Mouse (Mus musculus) CH12.LX (cell line): ENCODE measurements around the gene Trim39. TPM values are rescaled to one million over a fixed set of nuclear protein-coding genes. Genes with fewer than 3 reads are reported as not detected.
A peak's percentile ranks its signal among the peaks of the same experiment; 100 is the strongest.

Experiments
- DNase-seq: peaks from one replicate; pipeline ENCODE4 v3.0.0-alpha.2; 2013; ENCODE audit errors: extremely low read depth
- H3K27ac ChIP-seq: 2 replicates; pipeline ENCODE4 v1.5.1; 2012; ENCODE audit warnings: low read depth, mild to moderate bottlenecking, control low read depth, moderate library complexity; ENCODE audit not compliant: insufficient read depth
- H3K27me3 ChIP-seq: replicated peaks from 2 replicates; pipeline ENCODE3; 2012; ENCODE audit warnings: inconsistent platforms
- H3K36me3 ChIP-seq, 2 experiments: replicated peaks in 1 of 2; 2 replicates each; pipeline versions ENCODE3 to v1.6.1; 2012; ENCODE audit warnings: inconsistent platforms in 1 of 2, low read length in 1 of 2, mild to moderate bottlenecking in 1 of 2, mixed read lengths in 1 of 2, moderate library complexity in 1 of 2; ENCODE audit not compliant: control insufficient read depth in 1 of 2, insufficient read depth in 1 of 2
- H3K4me1 ChIP-seq, 2 experiments: 2 replicates each; pipeline ENCODE4 v1.6.1; 2012; ENCODE audit warnings: inconsistent platforms in 1 of 2, moderate library complexity in 1 of 2; ENCODE audit not compliant: insufficient read depth in 2 of 2, control insufficient read depth in 1 of 2
- H3K4me2 ChIP-seq: 2 replicates; pipeline ENCODE4 v1.6.1; 2012; ENCODE audit warnings: low read depth, mild to moderate bottlenecking, control low read depth; ENCODE audit not compliant: poor library complexity, insufficient read depth, severe bottlenecking
- H3K4me3 ChIP-seq, 3 experiments: fragments of 150-350 bp in 1 of 3; sonication (generic) in 1 of 3; replicated peaks in 1 of 3; 2 replicates each; pipeline versions ENCODE3 to v1.5.1; 2011 to 2012; ENCODE audit warnings: low read depth in 2 of 3, low read length in 2 of 3, mild to moderate bottlenecking in 2 of 3, moderate library complexity in 2 of 3, control low read depth in 1 of 3, improper control_type of control experiment in 1 of 3, inconsistent platforms in 1 of 3, mixed read lengths in 1 of 3; ENCODE audit not compliant: poor library complexity in 1 of 3
- H3K79me2 ChIP-seq: replicated peaks from 2 replicates; pipeline ENCODE4 v1.6.1; 2012; ENCODE audit warnings: mild to moderate bottlenecking, moderate library complexity; ENCODE audit not compliant: control insufficient read depth, poor library complexity, insufficient read depth, severe bottlenecking; ENCODE audit errors: extremely low read depth
- H3K9ac ChIP-seq: 2 replicates; pipeline ENCODE4 v1.6.1; 2012; ENCODE audit warnings: low read depth, mild to moderate bottlenecking, control low read depth, moderate library complexity; ENCODE audit not compliant: insufficient read depth
- H3K9me3 ChIP-seq: replicated peaks from 2 replicates; pipeline ENCODE3; 2012; ENCODE audit warnings: low read length, inconsistent platforms, mixed read lengths
- CTCF ChIP-seq, 2 experiments: IDR thresholded peaks in 1 of 2; conservative IDR thresholded peaks in 1 of 2; 2 replicates each; pipeline ENCODE4 v1.5.1; 2011 to 2012; ENCODE audit warnings: low read depth in 2 of 2, low read length in 2 of 2, improper control_type of control experiment in 1 of 2, inconsistent platforms in 1 of 2, mild to moderate bottlenecking in 1 of 2, moderate library complexity in 1 of 2
- E2F4 ChIP-seq: IDR thresholded peaks from 2 replicates; pipeline ENCODE4 v1.6.1; 2011; ENCODE audit warnings: low read depth, low read length, improper control_type of control experiment; ENCODE audit not compliant: insufficient replicate concordance
- ELF1 ChIP-seq: IDR thresholded peaks from 2 replicates; pipeline ENCODE4 v1.6.1; 2014; ENCODE audit warnings: low read depth, mild to moderate bottlenecking, inconsistent platforms, low read length, improper control_type of control experiment
- MAX ChIP-seq: IDR thresholded peaks from 2 replicates; pipeline ENCODE4 v1.6.1; 2011; ENCODE audit warnings: low read length, improper control_type of control experiment
- MAZ ChIP-seq: IDR thresholded peaks from 2 replicates; pipeline ENCODE4 v1.6.1; 2012; ENCODE audit warnings: low read depth, mild to moderate bottlenecking, inconsistent platforms, low read length, improper control_type of control experiment, moderate library complexity
- MEF2A ChIP-seq: IDR thresholded peaks from 2 replicates; pipeline ENCODE4 v1.6.1; 2014; ENCODE audit warnings: low read depth, mild to moderate bottlenecking, inconsistent platforms, low read length, improper control_type of control experiment, borderline replicate concordance
- NELFE ChIP-seq: IDR thresholded peaks from 2 replicates; pipeline ENCODE4 v1.6.1; 2011; ENCODE audit warnings: low read depth, low read length, improper control_type of control experiment
- POLR2A ChIP-seq: IDR thresholded peaks from 2 replicates; pipeline ENCODE4 v1.6.1; 2011; ENCODE audit warnings: low read depth, mild to moderate bottlenecking, improper control_type of control experiment, low read length
- POLR2AphosphoS2 ChIP-seq: IDR thresholded peaks from 2 replicates; pipeline ENCODE4 v1.6.1; 2011; ENCODE audit warnings: low read depth, low read length, improper control_type of control experiment
- RCOR1 ChIP-seq: conservative IDR thresholded peaks from 2 replicates; pipeline ENCODE4 v1.6.1; 2012; ENCODE audit warnings: low read depth, mild to moderate bottlenecking, inconsistent platforms, low read length, improper control_type of control experiment
- SIN3A ChIP-seq: IDR thresholded peaks from 2 replicates; pipeline ENCODE4 v1.6.1; 2012; ENCODE audit warnings: low read length, improper control_type of control experiment, inconsistent platforms
- SMC3 ChIP-seq: IDR thresholded peaks from 2 replicates; pipeline ENCODE4 v1.6.1; 2011; ENCODE audit warnings: low read depth, low read length, improper control_type of control experiment
- UBTF ChIP-seq: IDR thresholded peaks from 2 replicates; pipeline ENCODE4 v1.6.1; 2012; ENCODE audit warnings: low read depth, mild to moderate bottlenecking, inconsistent platforms, low read length, improper control_type of control experiment, moderate library complexity
- USF1 ChIP-seq: IDR thresholded peaks from 2 replicates; pipeline ENCODE4 v1.6.1; 2014; ENCODE audit warnings: low read depth, mild to moderate bottlenecking, inconsistent platforms, low read length, improper control_type of control experiment
- ZNF384 ChIP-seq: IDR thresholded peaks from 2 replicates; pipeline ENCODE4 v1.6.1; 2012; ENCODE audit warnings: low read depth, low read length, improper control_type of control experiment, inconsistent platforms
- dilution Hi-C: fragments of 300-500 bp; cut with MboI; formaldehyde crosslinking; loops from 2 replicates; pipeline ENCODE4 v1.14.3; 2020; ENCODE audit warnings: low sequenced_read_pairs; ENCODE audit not compliant: extremely low pct_unique_long_range_greater_than_20kb, extremely low pct_ligation_motif_present
- in situ Hi-C: fragments of 300-500 bp; cut with MboI; formaldehyde crosslinking; loops from 3 replicates; pipeline ENCODE4 v1.14.3; 2019; ENCODE audit warnings: low sequenced_read_pairs, low pct_ligation_motif_present, low pct_unique_long_range_greater_than_20kb, mixed read lengths
- polyA plus RNA-seq: library from polyadenylated mRNA; unstranded; fragments of >175 nt; gene quantifications from 2 replicates; pipeline ENCODE4 v1.2.1, GENCODE M21; 2012; ENCODE audit warnings: low read depth; ENCODE audit not compliant: insufficient read length
- total RNA-seq, 2 experiments: library from RNA; depleted of rRNA; stranded (reverse); fragments of 300-350 nt in 1 of 2; fragments of >200 nt in 1 of 2; gene quantifications; 2 replicates each; pipeline ENCODE4 v1.2.3; 2012 to 2014

The Trim39 gene
- total and polyA plus RNA-seq, 3 experiments, result 10.4 to 14.2 (median 11.1) TPM

DNA sequence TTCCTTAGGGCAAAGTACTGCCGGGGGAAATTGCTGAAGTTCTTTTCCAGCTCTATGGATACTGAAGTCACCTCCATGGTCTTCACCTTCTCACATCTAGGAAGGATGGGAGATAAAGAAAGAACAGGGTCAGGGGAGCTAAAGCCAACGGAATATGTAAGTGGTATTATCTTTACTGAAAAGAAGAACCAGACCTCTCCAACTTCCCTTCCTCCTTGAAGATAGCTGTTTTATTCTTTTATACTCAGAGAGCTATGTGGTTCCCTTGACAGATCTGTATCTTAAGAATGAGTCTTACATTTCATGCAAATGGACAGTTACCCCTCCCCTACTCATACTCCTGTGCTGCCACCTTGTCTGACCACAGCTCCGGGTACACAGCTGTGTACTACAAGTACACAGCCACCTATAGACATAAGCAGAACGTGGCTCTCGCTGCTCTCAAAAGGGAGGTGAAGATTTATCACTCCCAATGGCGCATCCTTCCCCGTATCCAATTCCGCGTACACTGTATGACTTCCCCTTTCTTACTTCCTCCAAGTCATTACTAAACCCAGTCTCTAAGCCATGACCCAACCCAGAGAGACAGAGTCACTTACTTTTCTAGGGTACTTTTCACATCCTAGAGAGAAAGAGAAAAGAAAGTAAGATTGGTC lies 10.4 kb downstream of the Trim39 start:
- TF ChIP-seq MEF2A (no peak), MAX (no peak), USF1 (no peak), CTCF (conservative IDR thresholded peaks at IDR 0.05 in 1 of 2, IDR thresholded peaks at IDR 0.05 in 1 of 2; ENCODE audit: low read depth in 2 of 2, low read length in 2 of 2) (no peak), UBTF (no peak), SIN3A (no peak), MAZ (no peak), E2F4 (no peak), RCOR1 (no peak), NELFE (no peak), SMC3 (no peak), POLR2A (no peak), ELF1 (no peak)

DNA sequence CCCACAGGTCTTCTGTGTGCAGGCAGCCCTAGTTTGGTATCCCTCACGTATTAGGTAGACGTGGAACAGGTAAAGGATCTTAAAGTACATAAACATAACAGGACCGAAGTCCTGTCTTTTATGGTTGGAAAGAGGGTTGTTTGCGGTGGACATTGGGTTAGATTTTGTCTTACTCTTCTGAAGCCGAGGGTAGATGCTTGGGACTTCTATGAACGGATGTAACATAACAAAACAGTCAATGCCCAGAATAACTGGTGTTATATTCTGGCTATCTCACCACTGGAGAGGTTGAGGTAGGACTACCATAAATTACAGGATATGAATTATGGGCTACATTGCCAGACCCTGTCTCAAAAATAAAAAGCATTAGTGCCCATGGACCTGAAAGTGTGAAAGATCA lies 14.1 kb downstream of the Trim39 start, which contains the start of gene Rpp21:
Gene Rpp21, minus strand, starts transcription at position 101 of the 400 bp plus-strand sequence.
- dilution Hi-C loops, result no loop called here

More for the DNA sequence above, 10.4 kb downstream of the Trim39 start:
- peak; percentile 63 for DNase-seq
- H3K79me2 ChIP-seq, result no peaks in the 10 kb centered on the region; the same call in 1 of the 2 replicates
- H3K27me3 ChIP-seq, result no peaks in the 10 kb centered on the region
- dilution Hi-C loops, result no loop called here
- in situ Hi-C loops, result no loop called here
- H3K4me2 ChIP-seq, result no peak overlapping the region
- H3K9me3 ChIP-seq, result no peaks in the 10 kb centered on the region
- H3K36me3 ChIP-seq, result peaks cover 56 to 79% of the 10 kb centered on the region in 2 experiments
- H3K4me3 ChIP-seq, result no peak overlapping the region
- peaks cover 2 to 37% of the 10 kb centered on the region in 2 experiments for H3K4me1 ChIP-seq
- H3K9ac ChIP-seq, result no peak overlapping the region
- H3K27ac ChIP-seq, result no peak overlapping the region

More for the DNA sequence above, 14.1 kb downstream of the Trim39 start, which contains the start of gene Rpp21:
- H3K4me1 ChIP-seq, result peaks cover 6 to 30% of the 10 kb centered on the region in 2 experiments
- DNase-seq, result no peak
- H3K27ac ChIP-seq, result 0 out of 2 replicates have a peak within 1 kb of the TSS, but pooled peaks have one; percentile 10
- in situ Hi-C loops, result no loop called here
- peak within 1 kb of the TSS; percentile 49 to 86 (median 73) for H3K4me3 ChIP-seq
- H3K36me3 ChIP-seq, result peaks cover 35 to 68% of the 10 kb centered on the region in 2 experiments
- H3K9me3 ChIP-seq, result no peaks in the 10 kb centered on the region
- no peaks in the 10 kb centered on the region; the same call in 1 of the 2 replicates for H3K79me2 ChIP-seq
- TF ChIP-seq POLR2AphosphoS2 (0 out of 2 replicates have a peak, but pooled peaks have one; percentile 14), ZNF384 (no peak)
- no peaks in the 10 kb centered on the region for H3K27me3 ChIP-seq
- peak within 1 kb of the TSS; percentile 65 for H3K9ac ChIP-seq
- peak within 1 kb of the TSS; percentile 83 for H3K4me2 ChIP-seq
